Mouse (Mus musculus) monocyte, adult 2 months (primary cell): Measurements from ENCODE around the gene Il15ra.

ENCODE experiments used
- DNase-seq, 2 experiments: peaks; one replicate each; pipeline ENCODE4 v3.0.0; 2022; ENCODE audit warnings: low spot score in 2 of 2, low read depth in 1 of 2

Gene Il15ra

GRCm38 (mm10) chr2:11705201-11706025 is at the start of gene Il15ra:
TSS of gene Il15ra (plus strand) at chr2:11705290.
- DNase-seq = peak in 1 of 2 experiments; percentile 14

- DNase-seq = no peak
These were observed 47.5 kb upstream of the Il15ra start for GRCm38 (mm10) chr2:11657581-11657980.

GRCm38 (mm10) chr2:11659263-11659662 is 45.8 kb upstream of the Il15ra start:
- no peak for DNase-seq

GRCm38 (mm10) chr2:11662143-11662906 is 42.8 kb upstream of the Il15ra start:
- no peak for DNase-seq

- no peak for DNase-seq
These were observed 42.2 kb upstream of the Il15ra start for GRCm38 (mm10) chr2:11662907-11663230.

- peak; percentile 42 to 66 for DNase-seq
These were observed 41.1 kb upstream of the Il15ra start for GRCm38 (mm10) chr2:11663961-11664360.

- no peak for DNase-seq
These were observed 40.7 kb upstream of the Il15ra start for GRCm38 (mm10) chr2:11664367-11664766.

- DNase-seq = no peak
These were observed 40.3 kb upstream of the Il15ra start for GRCm38 (mm10) chr2:11664806-11665205.

GRCm38 (mm10) chr2:11665326-11665725 is 39.8 kb upstream of the Il15ra start:
- no peak for DNase-seq

- no peak for DNase-seq
These were observed 32.9 kb upstream of the Il15ra start for GRCm38 (mm10) chr2:11672144-11672543.

- no peak for DNase-seq
These were observed 25.5 kb upstream of the Il15ra start for GRCm38 (mm10) chr2:11679626-11680025.

GRCm38 (mm10) chr2:11682712-11683111 is 22.4 kb upstream of the Il15ra start:
- no peak for DNase-seq

- DNase-seq = no peak
These were observed 18.6 kb upstream of the Il15ra start for GRCm38 (mm10) chr2:11686512-11686911.

GRCm38 (mm10) chr2:11687436-11687835 is 17.7 kb upstream of the Il15ra start:
- DNase-seq = no peak

- DNase-seq = no peak
These were observed 14.7 kb upstream of the Il15ra start for GRCm38 (mm10) chr2:11690201-11690890.

GRCm38 (mm10) chr2:11693352-11693751 is 11.7 kb upstream of the Il15ra start:
- no peak for DNase-seq

GRCm38 (mm10) chr2:11694104-11694503 is 11.0 kb upstream of the Il15ra start:
- no peak for DNase-seq

- DNase-seq = no peak
These were observed 9.2 kb upstream of the Il15ra start for GRCm38 (mm10) chr2:11695867-11696266.

GRCm38 (mm10) chr2:11698994-11699393 is 6.1 kb upstream of the Il15ra start:
- DNase-seq = no peak

GRCm38 (mm10) chr2:11699905-11700304 is 5.2 kb upstream of the Il15ra start:
- no peak for DNase-seq

- DNase-seq = no peak
These were observed 1.1 kb downstream of the Il15ra start for GRCm38 (mm10) chr2:11706030-11706745.
